Mouse (Mus musculus): ENCODE measurements around the gene Mbd6. TPM values are rescaled to one million over a fixed set of nuclear protein-coding genes. Genes with fewer than 3 reads are reported as not detected.

The Mbd6 gene
- total RNA-seq, 2 experiments from 2014 or later: 47.7 to 51.5 TPM

- peak; percentile 97 for DNase-seq
- intact Hi-C loops (cut with DNase I): no loop called here
Measured at GRCm38 (mm10) chr10:127266112-127267091, 22.4 kb downstream of the Mbd6 start, which contains the start of gene Dctn2. Gene Dctn2 (plus strand): TSS chr10:127266368.

GRCm38 (mm10) chr10:127265727-127266111 is 23.1 kb downstream of the Mbd6 start:
- intact Hi-C loops (cut with DNase I): no loop called here
- DNase-seq: no peak

- intact Hi-C loops (cut with DNase I): no loop called here
- DNase-seq: no peak
Measured at GRCm38 (mm10) chr10:127264971-127265370, 23.8 kb downstream of the Mbd6 start.

DNA sequence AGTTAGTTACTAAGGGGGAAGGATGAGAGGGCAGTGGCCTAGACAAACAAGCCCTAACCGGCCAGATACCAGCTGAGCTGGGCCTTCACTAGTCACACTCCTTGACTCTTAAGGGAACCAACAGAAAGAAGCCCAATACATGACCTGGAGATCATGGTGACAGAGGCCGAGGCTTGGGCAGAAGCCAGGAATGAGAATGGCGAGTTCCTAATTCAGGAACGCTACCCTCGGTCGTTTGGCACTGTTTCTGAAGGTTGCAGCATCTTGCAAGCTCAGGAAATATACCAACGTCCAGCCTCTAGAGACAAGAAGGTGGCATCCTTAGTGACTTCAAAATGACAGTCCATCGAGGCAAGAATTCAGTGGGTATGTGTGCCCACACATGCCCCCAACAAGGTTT is 24.5 kb downstream of the Mbd6 start:
- intact Hi-C loops (cut with DNase I): no loop called here
- no peak for DNase-seq

- no peak for DNase-seq
- intact Hi-C loops (cut with DNase I): no loop called here
Measured at GRCm38 (mm10) chr10:127263631-127264030, 25.2 kb downstream of the Mbd6 start.

GRCm38 (mm10) chr10:127262548-127263398 is 26.0 kb downstream of the Mbd6 start, which contains the start of gene Kif5a:
Gene Kif5a (minus strand): TSS chr10:127263348.
- DNase-seq: peak; percentile 65
- intact Hi-C loops (cut with DNase I): no loop called here

DNA sequence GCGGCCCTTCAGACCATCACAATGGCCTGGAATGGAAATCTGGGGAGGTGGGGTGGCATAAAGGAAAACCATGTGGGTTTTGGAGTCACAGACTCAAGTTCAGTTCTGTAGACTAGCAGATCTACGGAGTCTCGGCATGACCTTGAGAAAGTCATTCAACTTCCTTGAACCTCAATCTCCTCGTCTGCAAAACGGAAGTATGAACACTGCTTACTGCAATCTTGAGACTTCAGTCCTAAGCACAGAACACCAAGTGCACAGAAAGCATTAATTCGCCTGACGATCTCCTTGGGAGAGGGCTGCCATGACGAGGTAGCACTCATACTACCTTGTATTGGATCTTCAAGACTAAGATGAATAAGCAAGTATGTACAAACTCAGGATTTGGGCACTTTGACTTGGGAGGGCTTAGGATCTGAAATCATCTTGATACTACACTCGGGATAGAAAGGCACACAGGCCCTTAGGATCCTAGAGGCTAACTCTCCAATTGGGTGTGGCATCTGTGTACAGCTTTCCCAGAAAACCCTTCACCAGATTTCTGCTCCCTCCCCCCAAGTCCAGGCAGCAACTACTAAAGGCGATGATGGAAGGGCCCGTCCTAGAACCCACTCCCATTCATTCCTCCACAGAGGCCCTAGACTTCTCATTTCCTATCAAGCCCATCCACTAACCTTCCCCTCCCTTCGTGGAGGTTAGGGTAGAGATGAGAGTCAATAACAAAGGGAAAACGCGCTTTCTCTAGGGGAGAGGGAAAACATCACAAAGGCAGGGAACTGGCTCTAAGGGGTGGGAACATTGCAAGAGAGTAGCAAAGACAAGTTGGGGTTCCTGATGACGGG is 26.9 kb downstream of the Mbd6 start:
- DNase-seq: no peak
- intact Hi-C loops (cut with DNase I): no loop called here

GRCm38 (mm10) chr10:127258489-127258888 is 30.3 kb downstream of the Mbd6 start:
- no peak for DNase-seq
- intact Hi-C loops (cut with DNase I): no loop called here

- intact Hi-C loops (cut with DNase I): no loop called here
- no peak for DNase-seq
Measured at GRCm38 (mm10) chr10:127257790-127258189, 31.0 kb downstream of the Mbd6 start.

DNA sequence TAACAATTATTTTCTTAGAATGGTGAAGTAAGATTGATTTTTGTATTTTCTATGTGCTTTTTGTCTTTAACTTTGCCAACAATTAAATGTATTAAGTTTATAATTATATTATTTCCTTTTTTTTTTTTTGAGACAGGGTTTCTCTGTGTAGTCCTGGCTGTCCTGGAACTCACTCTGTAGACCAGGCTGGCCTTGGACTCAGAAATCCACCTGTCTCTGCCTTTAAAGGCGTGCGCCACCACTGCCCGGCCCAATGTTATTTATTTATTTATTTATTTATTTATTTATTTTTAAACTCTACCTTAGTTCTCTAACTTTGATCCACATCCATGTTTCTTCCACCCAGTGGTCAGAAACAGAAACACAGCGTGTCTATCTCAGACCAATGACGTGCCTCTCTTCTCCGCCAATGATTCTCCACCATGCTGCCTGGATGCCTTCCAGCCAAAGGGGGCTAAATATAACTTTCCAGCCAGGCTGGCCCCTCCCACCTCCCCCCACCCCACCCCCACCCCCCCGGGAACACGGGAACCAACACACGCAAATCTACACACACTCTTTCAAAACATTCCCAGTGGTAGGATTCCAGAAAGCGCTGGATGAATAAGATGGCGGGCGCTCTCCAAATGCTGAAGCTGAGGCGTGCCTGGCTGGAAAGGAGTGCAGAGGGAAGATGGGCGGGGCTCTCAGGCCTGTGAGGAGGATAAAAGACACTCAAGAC is 33.0 kb downstream of the Mbd6 start:
- DNase-seq: peak; percentile 51
- intact Hi-C loops (cut with DNase I): no loop called here

GRCm38 (mm10) chr10:127250810-127251209 is 38.0 kb downstream of the Mbd6 start:
- intact Hi-C loops (cut with DNase I): no loop called here
- DNase-seq: no peak

DNA sequence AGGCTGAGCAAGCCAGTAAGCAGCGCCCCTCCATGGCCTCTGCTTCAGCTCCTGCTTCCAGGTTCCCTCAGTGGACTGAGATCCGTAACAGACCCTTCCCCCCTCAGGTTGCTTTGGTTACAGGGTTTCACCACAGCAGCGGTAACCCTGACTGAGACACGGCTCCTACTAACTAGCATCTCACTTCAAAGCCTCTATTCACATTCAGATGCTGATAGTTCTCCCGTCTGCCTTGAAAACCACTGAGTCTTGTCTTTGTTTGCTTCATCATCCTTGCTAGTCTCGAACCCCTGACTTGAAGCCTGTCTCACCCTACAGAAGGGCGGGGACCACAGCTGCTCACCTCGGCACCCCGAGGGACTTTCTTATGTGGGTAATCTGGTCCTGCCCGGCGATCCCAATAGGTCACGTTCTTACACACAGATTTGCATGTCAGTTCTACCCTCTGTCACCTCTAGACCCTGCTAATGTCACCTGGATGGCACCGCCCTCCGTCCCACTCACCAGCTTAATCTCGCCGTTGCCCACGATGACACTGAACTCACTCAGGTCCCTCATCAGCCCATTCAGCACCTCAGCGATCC is 50.5 kb downstream of the Mbd6 start:
- intact Hi-C loops (cut with DNase I): no loop called here

GRCm38 (mm10) chr10:127236541-127236940 is 52.3 kb downstream of the Mbd6 start:
- intact Hi-C loops (cut with DNase I): no loop called here
- no peak for DNase-seq

More for the DNA sequence above, 50.5 kb downstream of the Mbd6 start:
- DNase-seq: no peak

DNA sequence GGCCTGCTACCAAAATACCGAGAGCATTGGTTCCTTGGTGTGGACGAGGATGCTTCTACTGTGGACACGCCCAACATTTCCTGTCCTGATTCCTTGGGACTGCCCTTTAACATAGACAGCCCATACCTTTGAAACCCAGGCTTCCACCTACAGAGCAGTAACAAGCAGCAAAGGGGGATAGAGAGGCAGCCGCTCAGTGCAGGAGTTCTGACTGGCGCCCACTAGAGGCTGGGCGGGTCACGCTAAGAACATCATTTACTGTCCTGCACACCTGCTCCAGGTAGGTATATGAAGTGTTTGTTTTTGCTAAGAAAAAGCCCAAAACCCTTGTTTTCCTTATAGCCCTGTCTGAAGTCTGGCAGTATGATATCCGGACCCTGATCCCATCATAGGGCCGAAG is 55.7 kb downstream of the Mbd6 start:
- DNase-seq: no peak
- intact Hi-C loops (cut with DNase I): no loop called here

Other genes with a start within 250 kb of the Mbd6 start
- 10 to 100 TPM; 13.8 to 14.9 TPM for gene Mettl1, start 247.6 kb downstream of the Mbd6 start, total RNA-seq (2021)
- gene Eef1akmt3, start 247.5 kb downstream of the Mbd6 start, total RNA-seq (2021): under 1 TPM; 0.18 to 0.42 TPM
- under 1 TPM; 0.70 to 0.84 TPM for gene Cyp27b1, start 240.8 kb downstream of the Mbd6 start, total RNA-seq (2021)
- 10 to 100 TPM; 75.1 to 76.5 TPM for gene March9, start 228.8 kb downstream of the Mbd6 start, total RNA-seq (2021)
- gene Cdk4, start 225.5 kb downstream of the Mbd6 start, total RNA-seq (2021): 100 to 1,000 TPM; 211 to 221 TPM
- gene Tspan31, start 218.8 kb downstream of the Mbd6 start, total RNA-seq (2021): 10 to 100 TPM; 49.9 to 54.4 TPM
- gene Agap2, start 213.7 kb downstream of the Mbd6 start, total RNA-seq (2021): 100 to 1,000 TPM; 384 to 394 TPM
- 10 to 100 TPM; 86.3 to 90.7 TPM for gene Os9, start 167.9 kb downstream of the Mbd6 start, total RNA-seq (2021)
- 100 to 1,000 TPM in 1 of 2 experiments, 10 to 100 TPM in 1; 99.8 to 109 TPM for gene B4galnt1, start 123.8 kb downstream of the Mbd6 start, total RNA-seq (2021)
- gene Slc26a10, start 108.4 kb downstream of the Mbd6 start, total RNA-seq (2021): under 1 TPM; 0.83 to 0.88 TPM
- 10 to 100 TPM; 70.5 to 75.6 TPM for gene Arhgef25, start 98.9 kb downstream of the Mbd6 start, total RNA-seq (2021)
- gene Dtx3, start 93.3 kb downstream of the Mbd6 start, total RNA-seq (2021): 100 to 1,000 TPM; 184 to 207 TPM
- gene Pip4k2c, start 77.4 kb downstream of the Mbd6 start, total RNA-seq (2021): 10 to 100 TPM; 23.8 to 25.0 TPM
- 100 to 1,000 TPM; 291 to 312 TPM for gene Kif5a, start 25.7 kb downstream of the Mbd6 start, total RNA-seq (2021)
- 100 to 1,000 TPM; 298 to 302 TPM for gene Dctn2, start 22.6 kb downstream of the Mbd6 start, total RNA-seq (2021)
- gene Mars, start 22.8 kb upstream of the Mbd6 start, total RNA-seq (2021): 10 to 100 TPM; 65.3 to 65.5 TPM
- 1 to 10 TPM in 1 of 2 experiments, under 1 TPM in 1; 0.56 to 1.1 TPM for gene Arhgap9, start 32.9 kb upstream of the Mbd6 start, total RNA-seq (2021)
- 1 to 10 TPM; 2.8 to 4.1 TPM for gene Gli1, start 53.0 kb upstream of the Mbd6 start, total RNA-seq (2021)
- gene Inhbe, start 65.4 kb upstream of the Mbd6 start, total RNA-seq (2021): not detected
- not detected for gene Inhbc, start 81.4 kb upstream of the Mbd6 start, total RNA-seq (2021)
- gene R3hdm2, start 91.3 kb upstream of the Mbd6 start, total RNA-seq (2021): 100 to 1,000 TPM; 158 to 165 TPM
- gene Stac3, start 212.7 kb upstream of the Mbd6 start, total RNA-seq (2021): 1 to 10 TPM; 5.1 to 5.2 TPM
- gene Ndufa4l2, start 225.9 kb upstream of the Mbd6 start, total RNA-seq (2021): 1 to 10 TPM; 4.9 to 7.5 TPM
- 10 to 100 TPM; 39.7 to 39.9 TPM for gene Shmt2, start 233.4 kb upstream of the Mbd6 start, total RNA-seq (2021)
- 10 to 100 TPM; 12.9 to 14.4 TPM for gene Nxph4, start 245.5 kb upstream of the Mbd6 start, total RNA-seq (2021)

Measured in left cerebral cortex, postnatal 4 days (tissue).